Mouse (Mus musculus) thymus, postnatal 0 days (tissue): ENCODE data around the gene Gnb1l. TPM values are rescaled to one million over a fixed set of nuclear protein-coding genes. Genes with fewer than 3 reads are reported as not detected.

Source experiments
- DNase-seq: peaks from one replicate; pipeline ENCODE4 v3.0.0-alpha.2; 2015; ENCODE audit warnings: low spot score
- polyA plus RNA-seq: library from polyadenylated mRNA; unstranded; fragments of >200 nt; fragmentation: Nextera tagmentation; extraction: Ambion mirVana; gene quantifications from 2 replicates; pipeline ENCODE4 v1.2.1, GENCODE M21; 2015

The Gnb1l gene
- polyA plus RNA-seq, 1 experiment from 2014 or later = 35.2 TPM

GRCm38 (mm10) chr16:18543151-18543829 lies 44.8 kb downstream of the Gnb1l start:
- no peak for DNase-seq

- no peak for DNase-seq
Measured at GRCm38 (mm10) chr16:18547891-18548290, 49.4 kb downstream of the Gnb1l start.

GRCm38 (mm10) chr16:18551604-18552003 lies 53.1 kb downstream of the Gnb1l start:
- no peak for DNase-seq

GRCm38 (mm10) chr16:18552106-18552710 lies 53.7 kb downstream of the Gnb1l start:
- no peak for DNase-seq

GRCm38 (mm10) chr16:18554721-18555120 lies 56.2 kb downstream of the Gnb1l start:
- DNase-seq = peak; percentile 21

- DNase-seq = no peak
Measured at GRCm38 (mm10) chr16:18555235-18555935, 56.9 kb downstream of the Gnb1l start.

GRCm38 (mm10) chr16:18556461-18556860 lies 57.9 kb downstream of the Gnb1l start:
- peak; percentile 76 for DNase-seq

GRCm38 (mm10) chr16:18564472-18564871 lies 66.0 kb downstream of the Gnb1l start:
- DNase-seq = no peak

- no peak for DNase-seq
Measured at GRCm38 (mm10) chr16:18568599-18568998, 70.1 kb downstream of the Gnb1l start.

GRCm38 (mm10) chr16:18574196-18574595 lies 75.7 kb downstream of the Gnb1l start:
- DNase-seq = no peak

- DNase-seq = no peak
Measured at GRCm38 (mm10) chr16:18577071-18577470, 78.6 kb downstream of the Gnb1l start.

- no peak for DNase-seq
Measured at GRCm38 (mm10) chr16:18577599-18578160, 79.2 kb downstream of the Gnb1l start.

- no peak for DNase-seq
Measured at GRCm38 (mm10) chr16:18580389-18580788, 81.9 kb downstream of the Gnb1l start.

- no peak for DNase-seq
Measured at GRCm38 (mm10) chr16:18581050-18581622, 82.6 kb downstream of the Gnb1l start.

GRCm38 (mm10) chr16:18581623-18582205 lies 83.2 kb downstream of the Gnb1l start:
- peak; percentile 10 for DNase-seq

GRCm38 (mm10) chr16:18582426-18583148 lies 84.1 kb downstream of the Gnb1l start:
- DNase-seq = no peak

GRCm38 (mm10) chr16:18583169-18583568 lies 84.7 kb downstream of the Gnb1l start:
- no peak for DNase-seq

- no peak for DNase-seq
Measured at GRCm38 (mm10) chr16:18583673-18584357, 85.3 kb downstream of the Gnb1l start.

GRCm38 (mm10) chr16:18584901-18585510 lies 86.5 kb downstream of the Gnb1l start:
- no peak for DNase-seq

GRCm38 (mm10) chr16:18585676-18586075 lies 87.2 kb downstream of the Gnb1l start:
- no peak for DNase-seq
